Mouse (Mus musculus) spleen, adult 2 months (tissue): ENCODE data around the gene Gm42420.

Source experiments
- CTCF ChIP-seq: fragments of 200-500 bp; IDR thresholded peaks from 2 replicates; pipeline ENCODE4 v1.5.1; 2011; ENCODE audit warnings: mild to moderate bottlenecking, inconsistent platforms; ENCODE audit not compliant: insufficient read depth, insufficient read length, insufficient replicate concordance; ENCODE audit errors: extremely low read depth
- POLR2A ChIP-seq: fragments of 200-500 bp; IDR thresholded peaks from 2 replicates; pipeline ENCODE4 v1.6.1; 2011; ENCODE audit warnings: low read depth, low read length, inconsistent platforms

DNA sequence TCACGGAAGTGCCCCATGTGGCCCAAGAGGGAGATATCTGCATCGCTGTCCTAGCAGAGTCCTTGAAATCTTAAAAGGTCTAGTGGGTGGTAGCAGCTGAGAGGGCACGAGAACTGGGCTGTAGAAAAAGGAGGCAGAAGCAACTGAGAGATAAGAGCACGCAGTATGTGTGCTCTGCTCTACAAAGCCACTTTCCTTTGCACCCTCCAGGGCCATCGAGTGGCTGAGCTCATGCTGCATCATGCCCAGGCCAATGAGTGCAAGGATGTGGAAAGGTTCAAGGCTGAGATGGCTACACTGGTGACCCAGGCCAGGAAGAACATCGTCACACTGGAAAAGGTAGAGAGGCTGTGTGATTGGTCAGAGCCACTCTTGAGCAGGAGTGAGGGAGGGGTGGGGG lies at the start of gene Gm42420:
- TF ChIP-seq CTCF (no peak), POLR2A (no peak)
